Mouse (Mus musculus) lung, embryonic 14.5 days (tissue): ENCODE data around the gene Polr3h. TPM values are rescaled to one million over a fixed set of nuclear protein-coding genes. Genes with fewer than 3 reads are reported as not detected.

Source experiments
- ATAC-seq: fragments of 200-750 bp; cut with Nextera tagmentation; 2 replicates; pipeline ENCODE4 v1.8.0; 2017; ENCODE audit warnings: mild to moderate bottlenecking, moderate TSS enrichment, moderate library complexity; ENCODE audit not compliant: insufficient read depth
- DNase-seq: peaks from one replicate; pipeline ENCODE4 v3.0.0-alpha.2; 2015
- H3K27ac ChIP-seq: fragments of 300-500 bp; sonication (generic); 2 replicates; pipeline ENCODE4 v1.5.1; 2014; ENCODE audit warnings: low read depth, mild to moderate bottlenecking, moderate library complexity
- H3K27me3 ChIP-seq: fragments of 300-500 bp; sonication (generic); 2 replicates; pipeline ENCODE4 v1.6.1; 2014; ENCODE audit warnings: low read length, control low read depth; ENCODE audit not compliant: insufficient read depth
- H3K36me3 ChIP-seq: fragments of 300-500 bp; sonication (generic); 2 replicates; pipeline ENCODE4 v1.6.1; 2014; ENCODE audit warnings: control low read depth; ENCODE audit not compliant: insufficient read depth
- H3K4me1 ChIP-seq: fragments of 300-500 bp; sonication (generic); 2 replicates; pipeline ENCODE4 v1.6.1; 2014; ENCODE audit warnings: antibody characterized with exemption, control low read depth; ENCODE audit not compliant: insufficient read depth
- H3K4me2 ChIP-seq: fragments of 300-500 bp; sonication (generic); 2 replicates; pipeline ENCODE4 v1.6.1; 2014; ENCODE audit warnings: mild to moderate bottlenecking
- H3K4me3 ChIP-seq: fragments of 300-500 bp; sonication (generic); 2 replicates; pipeline ENCODE4 v1.5.1; 2014; ENCODE audit warnings: low read depth, low read length
- H3K9ac ChIP-seq: fragments of 300-500 bp; sonication (generic); 2 replicates; pipeline ENCODE4 v1.6.1; 2014
- H3K9me3 ChIP-seq: fragments of 300-500 bp; sonication (generic); 2 replicates; pipeline ENCODE4 v1.6.1; 2016; ENCODE audit warnings: low read depth, low read length, control low read depth
- CTCF ChIP-seq: IDR thresholded peaks from 2 replicates; pipeline ENCODE4 v1.5.1; 2016; ENCODE audit warnings: antibody characterized with exemption, low read depth
- WGBS: fragments of 180-500 bp; shearing (Covaris S2); extraction: QIAGEN DNeasy Blood & Tissue Kit; methylation state at CpG from one replicate; pipeline ENCODE4 v1.1.7; 2014; 5-methylcytosine and 5-hydroxymethylcytosine counted together
- polyA plus RNA-seq: library from polyadenylated mRNA; unstranded; fragments of >200 nt; fragmentation: Nextera tagmentation; extraction: Ambion mirVana; gene quantifications from 2 replicates; pipeline ENCODE4 v1.2.1, GENCODE M21; 2014

The Polr3h gene
- polyA plus RNA-seq, 1 experiment from 2014 or later, result 74.4 TPM

DNA sequence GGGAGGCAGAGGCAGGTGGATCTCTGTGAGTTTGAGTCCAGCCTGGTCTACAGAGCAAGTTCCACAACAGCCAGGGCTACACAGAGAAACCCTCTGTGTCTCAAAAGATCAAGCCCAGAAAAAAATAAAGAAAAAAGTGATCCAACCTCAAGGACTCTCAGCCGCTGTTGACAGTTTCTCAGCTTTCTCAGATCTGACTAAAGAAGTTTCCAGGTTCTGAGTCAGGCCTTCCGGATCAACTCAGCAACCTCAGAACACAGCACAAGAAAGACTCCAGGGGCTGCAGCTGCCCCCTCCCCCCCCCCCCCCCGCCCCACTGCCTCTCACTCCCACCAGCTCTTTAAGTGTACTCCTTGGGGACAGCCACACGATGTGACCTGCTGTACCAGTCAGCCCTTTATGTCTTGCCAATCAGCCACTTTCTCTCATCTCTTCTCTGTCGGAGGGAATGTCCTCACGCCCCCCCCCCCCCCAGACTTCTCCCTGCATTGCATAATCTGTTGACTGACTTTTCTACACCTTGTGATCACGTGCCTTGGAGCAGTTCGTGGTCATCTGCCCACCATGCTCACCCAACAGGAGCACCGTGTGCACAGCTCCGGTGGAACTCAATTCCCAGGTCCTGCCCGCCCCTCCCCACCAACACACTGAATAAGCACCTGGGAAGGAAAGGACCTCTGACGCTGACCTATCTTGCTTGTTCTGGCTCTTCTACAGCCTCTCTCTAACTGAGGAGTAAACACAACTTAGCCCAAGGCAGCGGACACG lies 40.2 kb upstream of the Polr3h start:
- H3K27ac ChIP-seq, result no peak overlapping the region
- no peak overlapping the region for H3K4me3 ChIP-seq
- no peak; the same call in 1 of the 2 replicates for ATAC-seq
- no peak for TF ChIP-seq CTCF
- H3K9ac ChIP-seq, result no peak overlapping the region
- H3K4me1 ChIP-seq, result no peaks in the 10 kb centered on the region
- H3K27me3 ChIP-seq, result no peaks in the 10 kb centered on the region
- no peaks in the 10 kb centered on the region for H3K36me3 ChIP-seq
- no peaks in the 10 kb centered on the region for H3K9me3 ChIP-seq
- WGBS, result 62% methylated on average over 12 of the region's 14 CpGs
- no peak overlapping the region for H3K4me2 ChIP-seq
- no peak for DNase-seq

DNA sequence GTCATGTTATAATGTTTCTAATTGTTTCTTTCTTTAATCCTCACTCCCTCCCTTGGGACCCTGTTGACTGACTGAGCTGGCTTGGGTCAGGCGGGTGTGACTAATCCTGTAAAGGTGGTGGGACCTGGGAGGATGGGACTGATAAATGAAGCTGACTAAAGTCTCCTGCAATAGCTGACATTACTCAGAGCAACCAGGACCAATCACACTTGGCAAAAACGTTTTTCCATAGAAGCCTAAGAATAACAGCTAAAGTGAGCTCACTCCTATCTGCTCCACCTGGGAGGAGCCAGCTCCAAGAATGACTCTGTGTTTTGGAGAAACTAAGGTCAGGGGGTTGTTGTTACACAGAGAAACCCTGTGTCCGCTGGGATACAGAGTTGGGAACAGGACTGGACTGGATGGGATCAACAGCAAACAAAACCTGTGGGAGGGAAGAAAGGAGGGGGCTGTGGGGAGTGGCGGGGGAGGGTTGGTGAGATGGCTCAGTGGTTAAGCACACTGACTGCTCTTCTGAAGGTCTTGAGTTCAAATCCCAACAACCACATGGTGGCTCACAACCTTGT lies 39.0 kb upstream of the Polr3h start:
- H3K9ac ChIP-seq, result no peak overlapping the region
- H3K27ac ChIP-seq, result no peak overlapping the region
- no peak overlapping the region for H3K4me3 ChIP-seq
- no peak for DNase-seq
- no peak for TF ChIP-seq CTCF
- no peak for ATAC-seq
- WGBS, result 59% methylated on average over 4 of the region's 4 CpGs
- H3K9me3 ChIP-seq, result no peaks in the 10 kb centered on the region
- H3K4me1 ChIP-seq, result no peaks in the 10 kb centered on the region
- H3K4me2 ChIP-seq, result no peak overlapping the region
- H3K27me3 ChIP-seq, result no peaks in the 10 kb centered on the region
- H3K36me3 ChIP-seq, result no peaks in the 10 kb centered on the region

DNA sequence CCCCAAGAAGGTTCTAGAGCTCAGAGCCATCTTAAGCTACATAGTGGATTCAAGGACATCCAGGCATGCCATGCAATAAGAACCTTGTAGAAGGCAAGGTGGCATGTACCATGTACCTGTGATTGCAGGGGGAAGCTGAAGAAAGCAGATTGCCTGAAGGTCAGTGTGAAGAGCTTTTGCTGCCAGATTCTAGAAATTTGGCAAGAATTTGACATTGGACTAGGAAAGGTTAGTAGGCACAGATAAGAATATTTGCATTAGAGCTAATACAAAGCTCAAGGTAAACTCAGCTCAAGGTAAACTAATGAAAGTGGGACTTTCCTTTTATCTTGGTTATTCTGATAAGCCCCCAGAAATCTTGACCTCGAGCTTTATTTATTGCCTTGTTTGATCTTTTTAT lies 38.2 kb upstream of the Polr3h start:
- Histone ChIP-seq H3K27me3 (no peaks in the 10 kb centered on the region), H3K4me2 (no peak overlapping the region), H3K9me3 (no peaks in the 10 kb centered on the region), H3K27ac (no peak overlapping the region), H3K9ac (no peak overlapping the region), H3K4me1 (no peaks in the 10 kb centered on the region), H3K36me3 (no peaks in the 10 kb centered on the region), H3K4me3 (no peak overlapping the region)
- no peak for TF ChIP-seq CTCF
- DNase-seq, result no peak
- WGBS, result 33% methylated on average over 1 of the region's 1 CpGs
- no peak for ATAC-seq

DNA sequence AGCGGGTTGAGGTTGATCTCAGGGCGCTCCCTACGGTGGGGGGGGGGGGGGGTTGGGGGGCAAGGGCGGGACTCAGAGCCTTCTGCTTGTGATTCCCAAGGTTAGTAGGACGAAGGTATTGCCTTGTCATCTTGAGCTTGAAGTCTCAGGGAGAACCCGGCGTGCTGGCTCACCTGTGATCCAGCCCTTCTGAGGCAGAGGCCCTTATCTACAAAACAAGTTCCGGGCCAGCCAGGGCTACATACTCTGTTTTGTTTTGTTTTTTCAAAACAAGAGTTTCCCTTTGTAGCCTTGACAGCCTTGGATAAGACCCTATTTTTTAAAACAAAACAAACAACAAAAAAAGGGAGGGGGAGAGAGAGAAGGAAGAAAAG lies 35.0 kb upstream of the Polr3h start:
- peak overlapping the region; percentile 94 for H3K4me2 ChIP-seq
- no peaks in the 10 kb centered on the region for H3K27me3 ChIP-seq
- ATAC-seq (no peak), DNase-seq (no peak)
- H3K4me1 ChIP-seq, result no peaks in the 10 kb centered on the region
- peak overlapping the region; percentile 59 for H3K4me3 ChIP-seq
- no peak for TF ChIP-seq CTCF
- WGBS, result under 1% methylated on average over 8 of the region's 8 CpGs
- no peaks in the 10 kb centered on the region for H3K9me3 ChIP-seq
- no peaks in the 10 kb centered on the region for H3K36me3 ChIP-seq
- no peak overlapping the region for H3K9ac ChIP-seq
- H3K27ac ChIP-seq, result no peak overlapping the region

- Histone ChIP-seq H3K9ac (peak within 1 kb of the TSS; percentile 60), H3K36me3 (0 out of 2 replicates have a peak, but pooled peaks cover 4% of the 10 kb centered on the region), H3K4me1 (no peaks in the 10 kb centered on the region), H3K27ac (peak within 1 kb of the TSS; percentile 88), H3K27me3 (no peaks in the 10 kb centered on the region), H3K9me3 (no peaks in the 10 kb centered on the region), H3K4me2 (peak within 1 kb of the TSS; percentile 94), H3K4me3 (peak within 1 kb of the TSS; percentile 59)
- under 1% methylated on average over 77 of the region's 77 CpGs for WGBS
- ATAC-seq (peak; percentile 97), DNase-seq (peak; percentile 100)
- peak; percentile 77 for TF ChIP-seq CTCF
These were observed 34.4 kb upstream of the Polr3h start, which contains the start of gene Pmm1 for GRCm38 (mm10) chr15:81960171-81961077. Gene Pmm1, minus strand, starts transcription at chr15:81960930.

GRCm38 (mm10) chr15:81958906-81959305 lies 32.9 kb upstream of the Polr3h start:
- Histone ChIP-seq H3K36me3 (peaks cover 18% of the 10 kb centered on the region; the same call in 1 of the 2 replicates), H3K4me3 (no peak overlapping the region), H3K9me3 (no peaks in the 10 kb centered on the region), H3K4me1 (no peaks in the 10 kb centered on the region), H3K4me2 (no peak overlapping the region), H3K27me3 (no peaks in the 10 kb centered on the region), H3K27ac (no peak overlapping the region), H3K9ac (no peak overlapping the region)
- DNase-seq (no peak), ATAC-seq (no peak)
- TF ChIP-seq CTCF, result no peak
- 86% methylated on average over 3 of the region's 3 CpGs for WGBS

DNA sequence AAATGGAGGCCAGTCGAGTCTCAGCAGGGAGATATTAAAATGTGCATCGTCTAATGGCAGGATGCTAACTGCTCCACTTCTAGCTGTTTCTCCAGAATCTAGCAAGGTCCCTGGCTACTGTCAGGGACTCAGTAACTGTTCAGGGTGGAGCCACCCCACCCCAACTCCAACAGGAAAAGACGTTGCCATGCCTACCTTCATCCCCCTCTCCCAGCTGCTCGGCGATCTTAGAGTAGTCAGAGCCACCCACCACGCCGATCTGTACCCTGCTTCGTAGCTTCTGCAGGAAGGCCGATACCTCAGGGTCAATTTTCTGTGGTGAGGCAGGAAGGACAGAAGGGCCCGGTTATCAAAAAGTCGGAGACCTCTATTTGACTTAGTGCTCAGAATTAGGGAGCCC lies 31.6 kb upstream of the Polr3h start:
- Histone ChIP-seq H3K9me3 (no peaks in the 10 kb centered on the region), H3K4me2 (no peak overlapping the region), H3K4me1 (no peaks in the 10 kb centered on the region), H3K27ac (no peak overlapping the region), H3K9ac (no peak overlapping the region), H3K27me3 (no peaks in the 10 kb centered on the region), H3K4me3 (no peak overlapping the region), H3K36me3 (peaks cover 19% of the 10 kb centered on the region; the same call in 1 of the 2 replicates)
- WGBS, result 79% methylated on average over 11 of the region's 11 CpGs
- ATAC-seq (no peak), DNase-seq (no peak)
- no peak for TF ChIP-seq CTCF
